Mouse (Mus musculus): ENCODE data around the gene Tmem210. TPM values are rescaled to one million over a fixed set of nuclear protein-coding genes. Genes with fewer than 3 reads are reported as not detected.

Tmem210 gene
- polyA plus RNA-seq (2014; fragmentation: Illumina TruSeq; extraction: RNeasy Lipid Tissue Mini Kit (QIAGEN cat#74804)): not detected

GRCm38 (mm10) chr2:25287927-25288649, at the start of gene Tmem210:
Tmem210 (plus strand) TSS chr2:25288145.

GRCm38 (mm10) chr2:25242101-25242506, 45.8 kb upstream of the Tmem210 start, which contains the start of the genes Rnf208 and Cysrt1:
Rnf208 (plus strand) TSS chr2:25242255.
Cysrt1 (minus strand) TSS chr2:25242452.

GRCm38 (mm10) chr2:25246183-25247072, 41.5 kb upstream of the Tmem210 start, which contains the start of gene AL732309.1:
AL732309.1 (minus strand) TSS chr2:25246863.

GRCm38 (mm10) chr2:25255284-25255779, 32.6 kb upstream of the Tmem210 start, which contains the start of gene Tmem203:
Tmem203 (plus strand) TSS chr2:25255439.

GRCm38 (mm10) chr2:25262291-25262767, 25.6 kb upstream of the Tmem210 start, which contains the start of gene Tprn:
Tprn (plus strand) TSS chr2:25262618.

GRCm38 (mm10) chr2:25271827-25272511, 16.0 kb upstream of the Tmem210 start, which contains the start of the genes Ssna1 and Anapc2:
Ssna1 (minus strand) TSS chr2:25272438.
Anapc2 (plus strand) TSS chr2:25272478.

GRCm38 (mm10) chr2:25289651-25290050, 1.7 kb downstream of the Tmem210 start, which contains the start of gene Lrrc26:
Lrrc26 (plus strand) TSS chr2:25289915.

GRCm38 (mm10) chr2:25318971-25319773, 31.2 kb downstream of the Tmem210 start, which contains the start of gene Grin1:
Grin1 (minus strand) TSS chr2:25319187.

GRCm38 (mm10) chr2:25332286-25333160, 44.6 kb downstream of the Tmem210 start, which contains the start of gene Man1b1:
Man1b1 (plus strand) TSS chr2:25332338.

Other genes starting within 250 kb of the Tmem210 start
- gene Nsmf, start 233.8 kb upstream of the Tmem210 start, polyA plus RNA-seq (2014; fragmentation: Illumina TruSeq; extraction: RNeasy Lipid Tissue Mini Kit (QIAGEN cat#74804)): 3.6 TPM
- gene Entpd8, start 207.8 kb upstream of the Tmem210 start, polyA plus RNA-seq (2014; fragmentation: Illumina TruSeq; extraction: RNeasy Lipid Tissue Mini Kit (QIAGEN cat#74804)): not detected
- not detected for gene Noxa1, start 193.0 kb upstream of the Tmem210 start, polyA plus RNA-seq (2014; fragmentation: Illumina TruSeq; extraction: RNeasy Lipid Tissue Mini Kit (QIAGEN cat#74804))
- gene Nrarp, start 107.4 kb upstream of the Tmem210 start, polyA plus RNA-seq (2014; fragmentation: Illumina TruSeq; extraction: RNeasy Lipid Tissue Mini Kit (QIAGEN cat#74804)): 4.8 TPM
- gene Tor4a, start 91.3 kb upstream of the Tmem210 start, polyA plus RNA-seq (2014; fragmentation: Illumina TruSeq; extraction: RNeasy Lipid Tissue Mini Kit (QIAGEN cat#74804)): 2.8 TPM
- 4.4 TPM for gene Nelfb, start 76.7 kb upstream of the Tmem210 start, polyA plus RNA-seq (2014; fragmentation: Illumina TruSeq; extraction: RNeasy Lipid Tissue Mini Kit (QIAGEN cat#74804))
- not detected for gene Stpg3, start 73.5 kb upstream of the Tmem210 start, polyA plus RNA-seq (2014; fragmentation: Illumina TruSeq; extraction: RNeasy Lipid Tissue Mini Kit (QIAGEN cat#74804))
- gene Fam166a, start 69.4 kb upstream of the Tmem210 start, polyA plus RNA-seq (2014; fragmentation: Illumina TruSeq; extraction: RNeasy Lipid Tissue Mini Kit (QIAGEN cat#74804)): not detected
- gene Tubb4b, start 63.4 kb upstream of the Tmem210 start, polyA plus RNA-seq (2014; fragmentation: Illumina TruSeq; extraction: RNeasy Lipid Tissue Mini Kit (QIAGEN cat#74804)): 43.8 TPM
- not detected for gene Slc34a3, start 53.8 kb upstream of the Tmem210 start, polyA plus RNA-seq (2014; fragmentation: Illumina TruSeq; extraction: RNeasy Lipid Tissue Mini Kit (QIAGEN cat#74804))
- not detected for gene Rnf224, start 51.4 kb upstream of the Tmem210 start, polyA plus RNA-seq (2014; fragmentation: Illumina TruSeq; extraction: RNeasy Lipid Tissue Mini Kit (QIAGEN cat#74804))
- gene Rnf208, start 45.9 kb upstream of the Tmem210 start, polyA plus RNA-seq (2014; fragmentation: Illumina TruSeq; extraction: RNeasy Lipid Tissue Mini Kit (QIAGEN cat#74804)): not detected
- gene Cysrt1, start 45.7 kb upstream of the Tmem210 start, polyA plus RNA-seq (2014; fragmentation: Illumina TruSeq; extraction: RNeasy Lipid Tissue Mini Kit (QIAGEN cat#74804)): not detected
- gene AL732309.1, start 41.3 kb upstream of the Tmem210 start, polyA plus RNA-seq (2014; fragmentation: Illumina TruSeq; extraction: RNeasy Lipid Tissue Mini Kit (QIAGEN cat#74804)): 0.83 TPM
- not detected for gene Tmem203, start 32.7 kb upstream of the Tmem210 start, polyA plus RNA-seq (2014; fragmentation: Illumina TruSeq; extraction: RNeasy Lipid Tissue Mini Kit (QIAGEN cat#74804))
- 0.31 TPM for gene Tprn, start 25.5 kb upstream of the Tmem210 start, polyA plus RNA-seq (2014; fragmentation: Illumina TruSeq; extraction: RNeasy Lipid Tissue Mini Kit (QIAGEN cat#74804))
- 0.80 TPM for gene Ssna1, start 15.7 kb upstream of the Tmem210 start, polyA plus RNA-seq (2014; fragmentation: Illumina TruSeq; extraction: RNeasy Lipid Tissue Mini Kit (QIAGEN cat#74804))
- 7.8 TPM for gene Anapc2, start 15.7 kb upstream of the Tmem210 start, polyA plus RNA-seq (2014; fragmentation: Illumina TruSeq; extraction: RNeasy Lipid Tissue Mini Kit (QIAGEN cat#74804))
- not detected for gene Lrrc26, start 1.8 kb downstream of the Tmem210 start, polyA plus RNA-seq (2014; fragmentation: Illumina TruSeq; extraction: RNeasy Lipid Tissue Mini Kit (QIAGEN cat#74804))
- gene Grin1, start 31.0 kb downstream of the Tmem210 start, polyA plus RNA-seq (2014; fragmentation: Illumina TruSeq; extraction: RNeasy Lipid Tissue Mini Kit (QIAGEN cat#74804)): not detected
- 19.7 TPM for gene Man1b1, start 44.2 kb downstream of the Tmem210 start, polyA plus RNA-seq (2014; fragmentation: Illumina TruSeq; extraction: RNeasy Lipid Tissue Mini Kit (QIAGEN cat#74804))
- gene Dpp7, start 68.2 kb downstream of the Tmem210 start, polyA plus RNA-seq (2014; fragmentation: Illumina TruSeq; extraction: RNeasy Lipid Tissue Mini Kit (QIAGEN cat#74804)): 6.6 TPM
- 0.60 TPM for gene Uap1l1, start 77.5 kb downstream of the Tmem210 start, polyA plus RNA-seq (2014; fragmentation: Illumina TruSeq; extraction: RNeasy Lipid Tissue Mini Kit (QIAGEN cat#74804))
- 0.17 TPM for gene Sapcd2, start 84.2 kb downstream of the Tmem210 start, polyA plus RNA-seq (2014; fragmentation: Illumina TruSeq; extraction: RNeasy Lipid Tissue Mini Kit (QIAGEN cat#74804))
- 0.34 TPM for gene Entpd2, start 107.7 kb downstream of the Tmem210 start, polyA plus RNA-seq (2014; fragmentation: Illumina TruSeq; extraction: RNeasy Lipid Tissue Mini Kit (QIAGEN cat#74804))
- 15.0 TPM for gene Npdc1, start 111.2 kb downstream of the Tmem210 start, polyA plus RNA-seq (2014; fragmentation: Illumina TruSeq; extraction: RNeasy Lipid Tissue Mini Kit (QIAGEN cat#74804))
- gene Fut7, start 135.1 kb downstream of the Tmem210 start, polyA plus RNA-seq (2014; fragmentation: Illumina TruSeq; extraction: RNeasy Lipid Tissue Mini Kit (QIAGEN cat#74804)): not detected
- 0.77 TPM for gene Abca2, start 140.6 kb downstream of the Tmem210 start, polyA plus RNA-seq (2014; fragmentation: Illumina TruSeq; extraction: RNeasy Lipid Tissue Mini Kit (QIAGEN cat#74804))
- not detected for gene Clic3, start 168.7 kb downstream of the Tmem210 start, polyA plus RNA-seq (2014; fragmentation: Illumina TruSeq; extraction: RNeasy Lipid Tissue Mini Kit (QIAGEN cat#74804))
- 2.4 TPM for gene Paxx, start 172.9 kb downstream of the Tmem210 start, polyA plus RNA-seq (2014; fragmentation: Illumina TruSeq; extraction: RNeasy Lipid Tissue Mini Kit (QIAGEN cat#74804))
- not detected for gene Ptgds, start 181.9 kb downstream of the Tmem210 start, polyA plus RNA-seq (2014; fragmentation: Illumina TruSeq; extraction: RNeasy Lipid Tissue Mini Kit (QIAGEN cat#74804))
- gene Lcn12, start 205.8 kb downstream of the Tmem210 start, polyA plus RNA-seq (2014; fragmentation: Illumina TruSeq; extraction: RNeasy Lipid Tissue Mini Kit (QIAGEN cat#74804)): not detected
- gene Fbxw5, start 212.6 kb downstream of the Tmem210 start, polyA plus RNA-seq (2014; fragmentation: Illumina TruSeq; extraction: RNeasy Lipid Tissue Mini Kit (QIAGEN cat#74804)): 0.37 TPM
- gene C8g, start 213.6 kb downstream of the Tmem210 start, polyA plus RNA-seq (2014; fragmentation: Illumina TruSeq; extraction: RNeasy Lipid Tissue Mini Kit (QIAGEN cat#74804)): not detected